24 mouse cellular contexts compared by ENCODE assay signal in the genomic region with DNA sequence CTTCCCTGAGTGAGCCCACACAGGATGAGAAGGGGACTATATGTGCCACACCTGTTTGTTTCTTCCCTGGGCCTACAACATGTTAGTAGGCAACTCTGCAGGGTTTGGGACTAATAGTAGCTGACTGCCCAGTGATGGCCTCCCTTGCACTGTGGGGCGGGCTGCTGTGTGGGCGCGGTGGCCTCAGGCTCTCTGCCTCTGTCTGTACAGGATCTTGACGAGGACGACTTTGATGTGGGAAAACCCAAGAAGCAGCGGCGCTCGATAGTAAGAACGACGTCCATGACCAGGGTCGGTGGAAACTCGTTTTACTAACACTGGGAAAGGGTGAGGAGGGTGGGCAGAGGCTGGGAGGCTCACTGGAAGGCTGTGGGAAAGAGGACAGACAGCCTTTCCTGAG. TPM values are rescaled to one million over a fixed set of nuclear protein-coding genes. Genes with fewer than 3 reads are reported as not detected.
DNase-seq lines count a peak whose midpoint lies in the region; ATAC-seq and TF ChIP-seq lines count a peak whose summit lies in the region.
"Had no signal": no experiment of that assay in that cellular context is flagged by ENCODE, and none has a peak within 500 bp of the region (broad histone marks: within the 10 kb centered on the region; RNA-seq: fewer than 3 reads in every experiment).

No protein-coding gene starts in this region.

- no peaks in the 10 kb centered on the region for H3K27me3 ChIP-seq in spleen, adult 2 months (ENCODE audit: control insufficient read depth, insufficient read depth, low read length)
- no peaks in the 10 kb centered on the region for H3K27me3 ChIP-seq in embryonic facial prominence, embryonic 10.5 days (replicated peaks; ENCODE audit: low read depth, poor library complexity, severe bottlenecking)
- no peaks in the 10 kb centered on the region for H3K27me3 ChIP-seq in limb, embryonic 15.5 days
- H3K27me3 ChIP-seq: hindbrain, embryonic 13.5 days; liver, embryonic 13.5 days; lung, embryonic 15.5 days; midbrain, embryonic 15.5 days; stomach, embryonic 15.5 days had no signal

- TF ChIP-seq POLR2A in spleen, adult 2 months (IDR thresholded peaks at IDR 0.05; ENCODE audit: low read depth, low read length): no peak

- H3K36me3 ChIP-seq in spleen, adult 2 months (ENCODE audit: control insufficient read depth, insufficient read depth, low read length): peaks cover 4% of the 10 kb centered on the region
- peaks cover 94% of the 10 kb centered on the region for H3K36me3 ChIP-seq in embryonic facial prominence, embryonic 10.5 days (replicated peaks)
- H3K36me3 ChIP-seq in limb, embryonic 15.5 days: peaks cover 77% of the 10 kb centered on the region

- no peak overlapping the region for H3K4me2 ChIP-seq in limb, embryonic 15.5 days
- H3K4me2 ChIP-seq: hindbrain, embryonic 13.5 days; liver, embryonic 13.5 days; lung, embryonic 15.5 days; midbrain, embryonic 15.5 days; stomach, embryonic 15.5 days had no signal

- ATAC-seq in limb, embryonic 15.5 days (ENCODE audit: insufficient number of reproducible peaks, low FRiP score, low TSS enrichment, low read depth): no peak
- ATAC-seq: midbrain, embryonic 15.5 days had no signal

- no peaks in the 10 kb centered on the region for H3K9me3 ChIP-seq in embryonic facial prominence, embryonic 10.5 days
- H3K9me3 ChIP-seq in limb, embryonic 15.5 days: no peaks in the 10 kb centered on the region
- H3K9me3 ChIP-seq: hindbrain, embryonic 13.5 days; liver, embryonic 13.5 days; lung, embryonic 15.5 days; midbrain, embryonic 15.5 days; stomach, embryonic 15.5 days had no signal

- 76% methylated on average over 12 of the region's 12 CpGs for WGBS in spleen, adult 2 months
- 82% methylated on average over 12 of the region's 12 CpGs for WGBS in embryonic facial prominence, embryonic 10.5 days
- WGBS in limb, embryonic 15.5 days: 55% methylated on average over 12 of the region's 12 CpGs

- no peak overlapping the region for H3K4me3 ChIP-seq in spleen, adult 2 months (ENCODE audit: extremely low read depth, insufficient read depth, insufficient read length)
- no peak overlapping the region for H3K4me3 ChIP-seq in embryonic facial prominence, embryonic 10.5 days
- no peak overlapping the region for H3K4me3 ChIP-seq in limb, embryonic 15.5 days
- H3K4me3 ChIP-seq: heart, adult 2 months; hindbrain, embryonic 13.5 days; liver, embryonic 13.5 days; lung, embryonic 15.5 days; midbrain, embryonic 15.5 days; stomach, embryonic 15.5 days had no signal

- TF ChIP-seq CTCF in spleen, adult 2 months (IDR thresholded peaks at IDR 0.05; ENCODE audit: extremely low read depth, insufficient read depth, insufficient read length, insufficient replicate concordance): no peak

- peaks cover 13% of the 10 kb centered on the region; the same call in 1 of the 2 replicates for H3K4me1 ChIP-seq in spleen, adult 2 months (ENCODE audit: control insufficient read depth, insufficient read depth, insufficient read length)
- peaks cover 19% of the 10 kb centered on the region for H3K4me1 ChIP-seq in embryonic facial prominence, embryonic 10.5 days
- peaks cover 21% of the 10 kb centered on the region for H3K4me1 ChIP-seq in limb, embryonic 15.5 days
- H3K4me1 ChIP-seq: hindbrain, embryonic 13.5 days; liver, embryonic 13.5 days; midbrain, embryonic 15.5 days; stomach, embryonic 15.5 days had no signal

- DNase-seq in spleen, adult 2 months (ENCODE audit: low read depth in 1 of 2, low spot score in 2 of 2): no peak
- no peak for DNase-seq in spleen, adult 18-20 months
- peak; percentile 15 for DNase-seq in embryonic facial prominence, embryonic 10.5 days (ENCODE audit: low spot score)
- no peak for DNase-seq in neural tube, embryonic 10.5 days (ENCODE audit: extremely low spot score, low spot score)
- no peak for DNase-seq in cerebellum, adult 9-10 months
- no peak for DNase-seq in layer of hippocampus, postnatal 25 days (ENCODE audit: extremely low spot score in 1 of 2, low spot score in 1 of 2)
- DNase-seq: adrenal gland, postnatal 10 days; cerebellum, adult 2 months; heart, adult 2 months; heart, postnatal 10 days; kidney, adult 11 months; kidney, postnatal 4 days; layer of hippocampus, postnatal 36 days; left cerebral cortex, postnatal 4 days; liver, embryonic 13.5 days had no signal

- no peak overlapping the region for H3K9ac ChIP-seq in limb, embryonic 15.5 days
- H3K9ac ChIP-seq: hindbrain, embryonic 13.5 days; liver, embryonic 13.5 days; lung, embryonic 15.5 days; midbrain, embryonic 15.5 days; stomach, embryonic 15.5 days had no signal

- H3K27ac ChIP-seq in spleen, adult 2 months (ENCODE audit: insufficient read depth, low read length): peak overlapping the region; percentile 46; the same call in 1 of the 2 replicates
- no peak overlapping the region for H3K27ac ChIP-seq in embryonic facial prominence, embryonic 10.5 days (replicated peaks)
- peak overlapping the region; percentile 72; the same call in 1 of the 2 replicates for H3K27ac ChIP-seq in limb, embryonic 15.5 days
- H3K27ac ChIP-seq: heart, adult 2 months; hindbrain, embryonic 13.5 days; midbrain, embryonic 15.5 days; stomach, embryonic 15.5 days had no signal

RNA-seq across cellular contexts. Expression of gene Tex22, which starts 23.6 kb away (rescaled TPM):
- polyA plus RNA-seq in spleen, adult 2 months (2012; rRNA removed): 0.20 and 0.48 TPM in 2 replicates
- not detected in 2 replicates for polyA plus RNA-seq in embryonic facial prominence, embryonic 10.5 days (2016; fragmentation: Nextera tagmentation; extraction: Ambion mirVana)
- polyA plus RNA-seq in limb, embryonic 15.5 days (2015; fragmentation: Nextera tagmentation; extraction: Ambion mirVana): 0.19 TPM in 1 of 2 replicates, not detected in the other
- 1 to 10 TPM in 1 of 2 experiments, under 1 TPM in 1; 0.64 to 1.2 TPM for total RNA-seq in layer of hippocampus, postnatal 25 days (2021)
- total RNA-seq: adrenal gland, postnatal 10 days; common myeloid progenitor, adult 5-6 weeks; gastrocnemius, adult 8-10 months had no signal
- polyA plus RNA-seq: embryonic facial prominence, embryonic 14.5 days; heart, adult 2 months; hindbrain, embryonic 13.5 days; liver, embryonic 13.5 days; lung, embryonic 15.5 days; neural tube, embryonic 11.5 days; stomach, embryonic 15.5 days had no signal

RNA-seq across cellular contexts. Expression of gene Pacs2, which starts 36.4 kb away (rescaled TPM):
- 29.1 and 38.6 TPM in 2 replicates for polyA plus RNA-seq in spleen, adult 2 months (2012; rRNA removed)
- 13.7 and 14.3 TPM in 2 replicates for polyA plus RNA-seq in embryonic facial prominence, embryonic 10.5 days (2016; fragmentation: Nextera tagmentation; extraction: Ambion mirVana)
- 12.9 and 13.8 TPM in 2 replicates for polyA plus RNA-seq in limb, embryonic 15.5 days (2015; fragmentation: Nextera tagmentation; extraction: Ambion mirVana)
- total RNA-seq in layer of hippocampus, postnatal 25 days (2021): 10 to 100 TPM; 94.2 to 97.8 TPM

RNA-seq across cellular contexts. Expression of gene Mta1, which starts 47.4 kb away (rescaled TPM):
- polyA plus RNA-seq in spleen, adult 2 months (2012; rRNA removed): 55.6 and 77.7 TPM in 2 replicates
- 20.3 and 21.0 TPM in 2 replicates for polyA plus RNA-seq in embryonic facial prominence, embryonic 10.5 days (2016; fragmentation: Nextera tagmentation; extraction: Ambion mirVana)
- 10.6 and 12.9 TPM in 2 replicates for polyA plus RNA-seq in limb, embryonic 15.5 days (2015; fragmentation: Nextera tagmentation; extraction: Ambion mirVana)
- 10 to 100 TPM; 73.9 to 84.4 TPM for total RNA-seq in layer of hippocampus, postnatal 25 days (2021)

RNA-seq across cellular contexts. Expression of gene Brf1, which starts 50.2 kb away (rescaled TPM):
- polyA plus RNA-seq in spleen, adult 2 months (2012; rRNA removed): 127 and 186 TPM in 2 replicates
- 59.8 and 60.9 TPM in 2 replicates for polyA plus RNA-seq in embryonic facial prominence, embryonic 10.5 days (2016; fragmentation: Nextera tagmentation; extraction: Ambion mirVana)
- 57.1 and 61.7 TPM in 2 replicates for polyA plus RNA-seq in limb, embryonic 15.5 days (2015; fragmentation: Nextera tagmentation; extraction: Ambion mirVana)
- total RNA-seq in layer of hippocampus, postnatal 25 days (2021): 10 to 100 TPM; 46.6 to 61.8 TPM
